Mouse (Mus musculus): ENCODE results near the gene Pepd. TPM values are rescaled to one million over a fixed set of nuclear protein-coding genes. Genes with fewer than 3 reads are reported as not detected.
"Not testable (repeated sequence)": the region's sequence is repeated elsewhere in the genome, so short reads cannot be mapped to it uniquely, and the experiment has no call there.

The Pepd gene
- polyA plus RNA-seq, 1 experiment from 2014 or later = 64.5 TPM

DNA sequence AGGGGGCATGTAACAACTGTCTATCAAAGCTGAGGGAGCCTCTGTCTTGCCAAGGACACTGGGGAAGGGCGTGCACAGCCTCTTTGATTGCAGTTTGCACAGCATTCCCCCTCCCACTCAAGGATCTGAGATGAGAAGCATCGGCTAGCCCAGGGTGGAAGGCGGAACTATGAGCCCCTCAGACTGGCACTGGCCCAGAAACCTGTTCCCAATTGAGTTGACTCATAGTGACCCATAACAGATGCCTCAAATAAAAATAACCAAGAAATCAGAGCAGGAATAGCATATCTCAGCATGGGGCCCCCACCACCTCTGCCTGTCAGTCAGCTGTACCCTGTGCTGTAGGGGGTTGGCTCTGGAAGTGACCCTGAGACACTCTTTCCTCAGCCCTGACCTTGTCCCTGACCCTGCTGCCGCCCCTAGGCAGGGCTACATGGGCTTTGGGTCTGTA lies 60.8 kb downstream of the Pepd start:
- H3K4me3 ChIP-seq = no peak overlapping the region
- WGBS = 54% methylated on average over 4 of the region's 4 CpGs
- H3K27ac ChIP-seq = peak overlapping the region; percentile 49; the same call in 1 of the 2 replicates
- H3K9me3 ChIP-seq = no peaks in the 10 kb centered on the region
- no peaks in the 10 kb centered on the region for H3K27me3 ChIP-seq (ENCODE audit: insufficient read depth, poor library complexity, severe bottlenecking)
- H3K4me1 ChIP-seq = peaks cover 23% of the 10 kb centered on the region
- DNase-seq (ENCODE audit: low spot score) = no peak
- peaks cover 32% of the 10 kb centered on the region for H3K36me3 ChIP-seq

DNA sequence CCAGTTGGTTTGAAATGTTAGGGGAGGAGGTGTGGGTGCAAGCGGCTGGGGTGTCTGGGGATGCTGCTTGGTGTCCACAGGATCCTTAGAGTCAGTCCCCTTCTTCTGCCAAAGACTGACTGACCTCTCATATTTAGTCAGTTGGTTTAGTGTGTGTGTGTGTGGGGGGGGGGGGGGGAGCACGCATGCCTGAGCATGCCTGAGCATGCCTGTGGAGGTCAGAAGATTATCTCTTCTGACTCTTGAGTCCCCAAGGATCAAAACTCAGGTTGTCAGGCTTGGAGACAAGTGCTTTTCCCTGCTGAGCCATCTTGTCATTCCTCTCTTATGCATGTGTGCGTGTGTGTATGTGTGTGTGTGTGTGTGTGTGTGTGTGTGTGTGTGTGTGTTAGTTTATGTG lies 61.7 kb downstream of the Pepd start:
- Histone ChIP-seq H3K9me3 (no peaks in the 10 kb centered on the region), H3K4me3 (no peak overlapping the region), H3K27ac (no peak overlapping the region), H3K4me1 (peaks cover 32% of the 10 kb centered on the region), H3K27me3 (ENCODE audit: insufficient read depth, poor library complexity, severe bottlenecking) (no peaks in the 10 kb centered on the region), H3K36me3 (peaks cover 32% of the 10 kb centered on the region)
- DNase-seq (ENCODE audit: low spot score) = no peak
- 68% methylated on average over 3 of the region's 3 CpGs for WGBS

DNA sequence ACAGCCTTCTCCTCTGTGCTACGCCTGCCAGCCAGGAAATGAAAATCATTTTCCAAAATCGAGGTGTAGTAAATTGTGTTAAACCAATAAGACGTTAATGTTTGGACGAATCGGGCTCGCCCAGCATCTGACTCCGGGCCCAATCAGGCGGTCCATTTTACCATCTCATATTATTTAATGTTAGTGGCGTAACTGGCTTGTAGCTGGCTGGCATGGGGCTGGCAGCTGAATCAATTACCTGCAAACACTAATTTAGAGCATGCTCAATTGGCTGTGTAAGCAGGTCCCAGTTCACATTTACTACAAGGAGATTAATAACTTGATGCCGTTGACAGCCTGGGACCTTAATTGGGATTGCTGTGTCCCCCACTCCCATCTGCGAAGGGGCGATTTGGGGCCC lies 63.7 kb downstream of the Pepd start:
- DNase-seq (ENCODE audit: low spot score) = no peak
- peaks cover 36% of the 10 kb centered on the region for H3K4me1 ChIP-seq
- H3K27me3 ChIP-seq (ENCODE audit: insufficient read depth, poor library complexity, severe bottlenecking) = no peaks in the 10 kb centered on the region
- peaks cover 15% of the 10 kb centered on the region for H3K36me3 ChIP-seq
- H3K27ac ChIP-seq = no peak overlapping the region
- H3K9me3 ChIP-seq = no peaks in the 10 kb centered on the region
- 88% methylated on average over 12 of the region's 12 CpGs for WGBS
- H3K4me3 ChIP-seq = no peak overlapping the region

DNA sequence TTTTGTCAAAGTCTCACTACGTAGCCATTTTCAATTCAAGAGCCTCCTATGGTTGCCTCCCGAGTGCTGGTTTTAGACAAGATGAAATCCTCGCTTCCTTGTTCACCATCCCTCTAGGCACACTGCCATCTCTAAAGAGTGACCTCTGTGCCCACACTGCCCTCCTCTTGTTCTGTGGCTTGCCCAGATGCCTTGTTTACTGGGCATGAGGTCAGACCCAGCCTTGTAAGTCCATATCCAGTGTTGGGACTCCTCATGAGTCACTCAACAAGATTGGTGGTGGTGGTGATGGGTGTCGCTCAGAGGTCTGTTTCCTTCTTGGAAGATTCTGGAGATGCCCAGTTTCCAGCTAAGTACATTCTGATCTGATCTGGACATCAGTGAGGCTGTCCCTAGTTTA lies 65.2 kb downstream of the Pepd start:
- H3K4me3 ChIP-seq = no peak overlapping the region
- 90% methylated on average over 4 of the region's 4 CpGs for WGBS

DNA sequence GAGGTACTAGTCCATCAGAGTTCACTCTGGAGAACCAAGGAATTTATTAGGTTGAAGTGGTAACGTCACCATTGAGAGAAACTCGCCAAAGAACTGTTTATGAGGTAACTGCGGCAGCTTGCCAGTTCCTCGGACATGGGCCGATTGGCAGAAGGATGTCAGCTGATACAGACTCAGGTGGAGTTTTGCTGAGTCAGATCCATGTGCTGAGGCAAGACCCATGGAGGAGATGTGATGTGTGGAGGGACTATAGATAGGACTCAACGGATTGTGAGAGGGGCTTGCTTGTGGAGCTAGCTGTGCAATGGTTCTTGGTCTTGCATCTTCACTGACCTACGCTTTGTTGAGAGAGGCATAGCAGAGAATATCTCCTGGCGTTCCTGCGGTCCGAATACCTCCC lies 69.6 kb downstream of the Pepd start:
- no peak overlapping the region for H3K4me3 ChIP-seq
- H3K27me3 ChIP-seq (ENCODE audit: insufficient read depth, poor library complexity, severe bottlenecking) = no peaks in the 10 kb centered on the region
- peaks cover 10% of the 10 kb centered on the region; the same call in 1 of the 2 replicates for H3K36me3 ChIP-seq
- 89% methylated on average over 10 of the region's 10 CpGs for WGBS
- DNase-seq (ENCODE audit: low spot score) = no peak
- H3K9me3 ChIP-seq = no peaks in the 10 kb centered on the region
- H3K27ac ChIP-seq = no peak overlapping the region
- H3K4me1 ChIP-seq = peaks cover 45% of the 10 kb centered on the region

More for the DNA sequence above, 65.2 kb downstream of the Pepd start:
- peaks cover 10% of the 10 kb centered on the region; the same call in 1 of the 2 replicates for H3K36me3 ChIP-seq
- no peaks in the 10 kb centered on the region for H3K9me3 ChIP-seq
- no peak overlapping the region for H3K27ac ChIP-seq
- no peak for DNase-seq (ENCODE audit: low spot score)
- H3K4me1 ChIP-seq = peaks cover 33% of the 10 kb centered on the region
- H3K27me3 ChIP-seq (ENCODE audit: insufficient read depth, poor library complexity, severe bottlenecking) = no peaks in the 10 kb centered on the region

DNA sequence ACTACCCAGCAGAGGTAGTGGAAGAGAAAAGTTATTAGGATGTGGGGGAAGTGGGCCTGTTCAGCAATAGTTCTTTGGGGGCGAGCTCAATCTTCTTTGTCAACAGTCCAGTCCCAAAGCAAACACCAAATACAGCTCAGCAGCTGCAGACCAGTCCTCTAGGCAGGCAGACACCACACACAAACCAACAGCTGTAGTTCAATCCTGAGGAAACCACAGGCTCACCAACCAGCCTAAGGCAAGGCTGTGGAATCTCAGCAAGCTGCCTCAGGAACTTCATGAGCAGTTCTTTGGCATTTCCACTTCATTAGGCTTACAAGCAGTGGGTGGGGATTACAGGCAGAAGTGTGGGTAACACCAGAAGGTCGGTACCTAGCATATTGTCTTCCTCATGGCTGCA lies 70.2 kb downstream of the Pepd start:
- H3K27ac ChIP-seq; DNase-seq (ENCODE audit: low spot score); H3K9me3 ChIP-seq; H3K36me3 ChIP-seq; H3K27me3 ChIP-seq (ENCODE audit: insufficient read depth, poor library complexity, severe bottlenecking); H3K4me3 ChIP-seq: not testable (repeated sequence)
- WGBS = 83% methylated on average over 2 of the region's 2 CpGs
- H3K4me1 ChIP-seq = peaks cover 50% of the 10 kb centered on the region

DNA sequence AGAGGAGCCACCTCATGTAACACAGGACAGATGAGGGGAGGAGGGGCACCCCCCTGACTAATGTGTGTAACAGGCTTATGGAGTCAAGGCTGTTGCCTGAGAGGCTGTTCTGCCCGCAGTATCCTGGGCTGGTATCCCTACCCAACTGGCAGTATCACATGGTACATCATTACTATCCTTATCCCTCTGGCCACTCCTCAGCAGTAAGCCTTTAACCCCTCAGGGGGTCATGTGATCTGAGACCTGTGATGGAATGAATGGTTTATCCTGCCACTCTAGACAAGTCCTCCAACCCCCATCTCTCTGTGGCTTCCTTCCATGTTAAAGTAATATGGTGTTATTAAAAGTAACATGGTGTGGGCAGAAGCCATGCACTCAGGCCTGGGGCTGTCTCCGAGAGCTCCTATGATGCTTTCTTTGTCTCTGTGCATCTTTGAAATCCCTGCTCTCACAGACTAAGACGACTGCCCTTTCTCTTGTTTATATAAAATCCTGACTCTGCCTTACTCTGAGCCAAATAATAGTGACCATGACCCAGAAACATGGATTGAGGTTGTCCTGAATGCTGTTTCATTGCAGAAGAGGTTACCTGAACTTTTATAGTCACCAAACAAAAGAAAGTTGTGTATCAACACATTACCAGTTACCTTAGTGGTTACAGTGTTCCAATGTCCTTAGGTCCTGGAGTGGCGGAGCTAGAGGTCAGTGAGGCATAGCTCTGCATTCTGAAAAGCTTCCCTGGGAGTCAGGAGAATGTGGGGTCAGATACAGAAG lies 71.7 kb downstream of the Pepd start:
- WGBS = 71% methylated on average over 4 of the region's 4 CpGs
- Histone ChIP-seq H3K27ac (peak overlapping the region; percentile 80; the same call in 1 of the 2 replicates), H3K9me3 (no peaks in the 10 kb centered on the region), H3K27me3 (ENCODE audit: insufficient read depth, poor library complexity, severe bottlenecking) (no peaks in the 10 kb centered on the region), H3K4me3 (no peak overlapping the region), H3K36me3 (peaks cover 8% of the 10 kb centered on the region; the same call in 1 of the 2 replicates), H3K4me1 (peaks cover 48% of the 10 kb centered on the region)
- no peak for DNase-seq (ENCODE audit: low spot score)

DNA sequence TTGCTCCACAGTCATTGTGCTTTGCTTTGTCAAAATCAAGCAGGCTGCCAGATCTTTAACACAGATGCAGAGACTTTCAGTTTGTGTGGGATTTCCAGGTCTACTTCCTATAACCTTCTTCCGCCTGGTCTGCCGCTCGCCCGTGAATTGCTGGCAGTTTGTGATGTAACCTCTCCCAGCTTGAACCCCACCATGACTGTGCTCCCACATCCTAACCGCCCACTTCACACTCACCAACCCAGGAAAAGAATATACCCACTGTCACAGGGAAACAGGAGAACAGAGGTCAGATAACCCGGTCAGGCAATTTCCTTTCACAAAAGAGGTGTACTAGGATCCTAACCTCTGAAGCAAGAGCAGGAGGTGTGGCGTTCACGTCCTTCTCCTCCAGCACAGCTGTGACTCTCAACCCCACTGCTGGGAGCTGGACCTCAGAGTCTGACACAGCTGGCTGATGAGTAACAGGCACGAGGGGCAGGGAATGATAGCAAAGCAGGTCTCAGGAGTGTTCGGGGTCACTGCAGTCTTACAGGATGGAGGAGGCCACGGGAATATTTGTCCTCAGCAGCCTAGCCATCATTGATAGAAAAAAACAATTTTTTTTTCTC lies 72.5 kb downstream of the Pepd start:
- H3K27ac ChIP-seq = peak overlapping the region; percentile 80
- H3K4me3 ChIP-seq = no peak overlapping the region
- DNase-seq (ENCODE audit: low spot score) = no peak
- no peaks in the 10 kb centered on the region for H3K27me3 ChIP-seq (ENCODE audit: insufficient read depth, poor library complexity, severe bottlenecking)
- no peaks in the 10 kb centered on the region for H3K9me3 ChIP-seq
- 41% methylated on average over 11 of the region's 11 CpGs for WGBS
- H3K4me1 ChIP-seq = peaks cover 44% of the 10 kb centered on the region
- H3K36me3 ChIP-seq = peaks cover 8% of the 10 kb centered on the region; the same call in 1 of the 2 replicates

DNA sequence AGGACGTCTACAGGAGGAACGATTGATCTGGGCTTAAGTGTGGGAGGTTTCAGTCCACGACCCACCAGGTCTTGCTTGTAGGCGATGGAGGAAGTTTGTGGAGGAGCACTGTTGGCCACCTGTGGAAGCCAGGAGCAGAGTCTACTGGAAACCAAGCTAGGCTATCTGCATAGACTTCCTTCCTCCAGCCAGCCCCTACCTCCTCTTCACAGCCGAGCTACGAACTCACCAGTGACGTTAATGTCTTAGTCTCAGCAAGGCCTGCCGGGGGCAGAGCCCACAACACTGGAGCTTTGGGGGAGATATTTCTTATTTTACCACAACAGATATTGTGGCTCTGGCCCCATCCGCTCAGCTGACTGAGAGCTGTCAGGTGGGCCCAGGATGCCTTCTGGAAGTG lies 73.0 kb downstream of the Pepd start:
- DNase-seq (ENCODE audit: low spot score) = no peak
- H3K9me3 ChIP-seq = no peaks in the 10 kb centered on the region
- H3K27me3 ChIP-seq (ENCODE audit: insufficient read depth, poor library complexity, severe bottlenecking) = no peaks in the 10 kb centered on the region
- peaks cover 44% of the 10 kb centered on the region for H3K4me1 ChIP-seq
- 58% methylated on average over 9 of the region's 9 CpGs for WGBS
- no peak overlapping the region for H3K4me3 ChIP-seq
- peaks cover 11% of the 10 kb centered on the region for H3K36me3 ChIP-seq
- H3K27ac ChIP-seq = peak overlapping the region; percentile 80

DNA sequence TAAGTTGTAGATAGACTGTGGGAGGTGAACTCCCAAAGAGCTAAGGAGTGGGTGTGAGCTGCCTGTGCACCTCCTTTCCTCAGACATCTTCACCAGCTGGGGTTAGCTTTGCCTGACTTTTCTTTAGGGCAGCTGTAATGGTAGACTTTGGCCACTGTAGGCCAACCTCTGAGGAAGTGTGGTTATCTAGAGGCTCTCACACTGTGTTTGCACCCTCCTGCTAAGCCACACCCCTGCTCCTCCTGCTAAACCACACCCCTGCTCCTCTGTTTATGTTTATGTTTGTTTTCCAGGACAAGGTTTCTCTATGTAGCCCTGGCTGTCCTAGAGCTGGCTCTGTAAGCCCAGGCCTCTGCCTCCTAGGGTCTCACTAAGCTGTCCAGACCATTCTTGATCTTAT lies 73.5 kb downstream of the Pepd start:
- H3K9me3 ChIP-seq = no peaks in the 10 kb centered on the region

DNA sequence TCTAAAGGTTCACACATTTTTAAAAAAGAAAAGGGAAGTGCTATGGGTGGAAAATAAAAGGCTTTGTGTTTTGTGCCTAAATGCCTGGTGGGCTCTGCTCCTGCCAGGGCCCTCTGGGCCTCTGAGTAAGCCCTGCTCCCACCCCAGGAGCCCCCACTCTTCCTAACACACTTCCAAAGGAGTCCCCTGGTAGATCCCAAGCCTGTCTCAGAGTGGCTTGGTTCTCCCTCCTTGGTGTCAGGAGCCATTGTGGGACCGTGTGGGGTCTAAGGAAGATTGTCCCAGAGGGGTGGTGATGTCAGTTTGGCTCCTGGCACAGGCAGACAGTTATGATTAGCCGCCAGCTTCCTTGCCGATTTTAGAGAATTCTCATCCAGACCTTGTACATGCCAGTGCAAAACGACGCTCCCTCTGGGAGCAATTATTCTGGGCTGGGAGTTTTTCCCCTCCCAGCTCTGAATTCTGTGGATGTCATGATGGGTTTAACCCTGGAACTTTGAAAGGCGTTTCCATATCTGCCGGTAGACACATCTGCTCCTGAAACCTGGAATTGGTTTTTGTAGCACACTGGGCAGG lies 74.5 kb downstream of the Pepd start:
- no peak overlapping the region for H3K4me3 ChIP-seq
- no peaks in the 10 kb centered on the region for H3K27me3 ChIP-seq (ENCODE audit: insufficient read depth, poor library complexity, severe bottlenecking)
- H3K4me1 ChIP-seq = peaks cover 55% of the 10 kb centered on the region
- peaks cover 10% of the 10 kb centered on the region for H3K36me3 ChIP-seq
- DNase-seq (ENCODE audit: low spot score) = no peak
- no peaks in the 10 kb centered on the region for H3K9me3 ChIP-seq
- H3K27ac ChIP-seq = peak overlapping the region; percentile 7
- 67% methylated on average over 7 of the region's 7 CpGs for WGBS

More for the DNA sequence above, 73.5 kb downstream of the Pepd start:
- Histone ChIP-seq H3K27ac (peak overlapping the region; percentile 80), H3K4me1 (peaks cover 46% of the 10 kb centered on the region), H3K36me3 (peaks cover 11% of the 10 kb centered on the region), H3K4me3 (no peak overlapping the region), H3K27me3 (ENCODE audit: insufficient read depth, poor library complexity, severe bottlenecking) (no peaks in the 10 kb centered on the region)
- DNase-seq (ENCODE audit: low spot score) = peak; percentile 82

DNA sequence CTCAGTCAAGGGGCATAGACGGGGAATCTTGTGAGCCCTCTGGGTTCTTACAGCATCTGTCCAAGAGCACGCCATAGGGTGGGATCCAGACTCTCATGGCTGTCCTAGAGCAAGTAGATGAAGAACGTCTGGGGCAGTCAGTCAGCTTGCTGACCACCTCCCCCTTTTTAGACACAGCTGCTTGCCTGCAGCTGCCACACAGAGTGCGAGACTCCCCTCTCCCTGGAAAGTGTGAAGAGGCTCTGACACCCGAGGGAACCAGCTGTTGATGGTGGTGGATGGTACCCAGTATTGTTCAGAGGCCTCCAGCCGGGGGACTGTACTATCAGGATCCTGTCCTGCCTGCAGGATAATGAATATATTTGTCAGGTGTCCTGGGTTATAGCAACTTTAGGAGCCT lies 75.1 kb downstream of the Pepd start:
- H3K9me3 ChIP-seq = no peaks in the 10 kb centered on the region
- peaks cover 4% of the 10 kb centered on the region for H3K36me3 ChIP-seq
- no peaks in the 10 kb centered on the region for H3K27me3 ChIP-seq (ENCODE audit: insufficient read depth, poor library complexity, severe bottlenecking)
- 47% methylated on average over 6 of the region's 6 CpGs for whole genome bisulfite sequencing
- H3K27ac ChIP-seq = no peak overlapping the region; the same call in 1 of the 2 replicates
- peaks cover 58% of the 10 kb centered on the region for H3K4me1 ChIP-seq
- H3K4me3 ChIP-seq = no peak overlapping the region
- no peak for DNase-seq (ENCODE audit: low spot score)

DNA sequence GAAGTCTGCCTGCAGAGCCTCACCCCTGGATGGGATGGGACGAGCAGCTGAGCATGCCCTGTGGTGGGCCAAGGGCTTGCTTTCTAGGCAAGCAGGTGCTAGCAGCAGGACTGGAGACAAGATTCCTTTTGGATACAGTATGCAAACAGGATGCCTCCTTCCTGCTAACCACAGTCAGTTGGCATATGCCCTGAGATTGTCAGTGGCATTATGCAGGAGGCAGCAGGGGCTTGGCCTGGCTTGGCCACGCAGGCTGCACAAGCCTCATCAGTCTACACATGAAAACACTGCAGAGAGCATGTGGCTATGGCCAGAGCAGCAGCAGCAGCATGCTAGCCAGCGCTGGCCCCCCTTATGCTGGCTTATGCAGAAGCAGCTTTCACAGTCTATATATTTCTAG lies 76.3 kb downstream of the Pepd start:
- no peaks in the 10 kb centered on the region for H3K9me3 ChIP-seq
- WGBS = 71% methylated on average over 3 of the region's 3 CpGs
- H3K27ac ChIP-seq = no peak overlapping the region
- H3K27me3 ChIP-seq (ENCODE audit: insufficient read depth, poor library complexity, severe bottlenecking) = no peaks in the 10 kb centered on the region
- no peak overlapping the region for H3K4me3 ChIP-seq
- H3K4me1 ChIP-seq = peaks cover 57% of the 10 kb centered on the region
- no peak for DNase-seq (ENCODE audit: low spot score)
- peaks cover 3% of the 10 kb centered on the region for H3K36me3 ChIP-seq

All from heart, embryonic 10.5 days (tissue).